Mouse (Mus musculus) A20 (cell line): ENCODE data around the gene Ubtf.
"Not testable (repeated sequence)": the region's sequence is repeated elsewhere in the genome, so short reads cannot be mapped to it uniquely, and the experiment has no call there.

Source experiments
- DNase-seq: peaks from one replicate; pipeline ENCODE4 v3.0.0-alpha.2; 2011; ENCODE audit warnings: low read depth, low spot score

Ubtf gene

GRCm38 (mm10) chr11:102319410-102319792 lies at the start of gene Ubtf:
TSS of gene Ubtf (minus strand) at chr11:102319742.
- DNase-seq = peak; percentile 84

GRCm38 (mm10) chr11:102369263-102369662 lies 49.7 kb upstream of the Ubtf start:
- DNase-seq = no peak

- DNase-seq = no peak
Observed at GRCm38 (mm10) chr11:102368347-102368746, 48.8 kb upstream of the Ubtf start.

- DNase-seq = no peak
Observed at GRCm38 (mm10) chr11:102367504-102368280, 48.1 kb upstream of the Ubtf start.

- not testable (repeated sequence) for DNase-seq
Observed at GRCm38 (mm10) chr11:102366103-102366502, 46.6 kb upstream of the Ubtf start, which contains the start of gene Slc4a1. TSS of gene Slc4a1 (minus strand) at chr11:102366203.

- DNase-seq = no peak
Observed at GRCm38 (mm10) chr11:102365699-102366098, 46.2 kb upstream of the Ubtf start.

- peak; percentile 35 for DNase-seq
Observed at GRCm38 (mm10) chr11:102364570-102365371, 45.2 kb upstream of the Ubtf start.

- DNase-seq = peak; percentile 14
Observed at GRCm38 (mm10) chr11:102363623-102364022, 44.1 kb upstream of the Ubtf start.

GRCm38 (mm10) chr11:102361776-102362495 lies 42.4 kb upstream of the Ubtf start:
- DNase-seq = no peak

GRCm38 (mm10) chr11:102358365-102358764 lies 38.8 kb upstream of the Ubtf start:
- DNase-seq = no peak

- DNase-seq = no peak
Observed at GRCm38 (mm10) chr11:102356636-102357350, 37.3 kb upstream of the Ubtf start.

- no peak for DNase-seq
Observed at GRCm38 (mm10) chr11:102356190-102356589, 36.6 kb upstream of the Ubtf start.

- DNase-seq = no peak
Observed at GRCm38 (mm10) chr11:102355501-102355900, 36.0 kb upstream of the Ubtf start.

- DNase-seq = no peak
Observed at GRCm38 (mm10) chr11:102353021-102353431, 33.5 kb upstream of the Ubtf start.

GRCm38 (mm10) chr11:102352378-102352777 lies 32.8 kb upstream of the Ubtf start:
- no peak for DNase-seq

- no peak for DNase-seq
Observed at GRCm38 (mm10) chr11:102350981-102351523, 31.5 kb upstream of the Ubtf start.

- no peak for DNase-seq
Observed at GRCm38 (mm10) chr11:102350416-102350815, 30.9 kb upstream of the Ubtf start.

GRCm38 (mm10) chr11:102349189-102349954 lies 29.8 kb upstream of the Ubtf start:
- no peak for DNase-seq

- DNase-seq = no peak
Observed at GRCm38 (mm10) chr11:102348771-102349170, 29.2 kb upstream of the Ubtf start.

GRCm38 (mm10) chr11:102348101-102348585 lies 28.6 kb upstream of the Ubtf start:
- DNase-seq = no peak
